Mouse (Mus musculus): ENCODE measurements around the gene Prr22.

- TF ChIP-seq CTCF (conservative IDR thresholded peaks at IDR 0.05; ENCODE audit: insufficient read depth, insufficient read length, low read depth, low read length) (no peak), POLR2A (IDR thresholded peaks at IDR 0.05; ENCODE audit: low read depth, low read length) (no peak)
These were observed 34.9 kb downstream of the Prr22 start for GRCm38 (mm10) chr17:56804952-56805351.

Data from kidney, adult 2 months (tissue).